Mouse (Mus musculus) stomach, embryonic 14.5 days (tissue): ENCODE measurements around the gene BC005537. TPM values are rescaled to one million over a fixed set of nuclear protein-coding genes. Genes with fewer than 3 reads are reported as not detected.

ENCODE experiments used
- ATAC-seq: fragments of 200-750 bp; cut with Nextera tagmentation; 2 replicates; pipeline ENCODE4 v1.8.0; 2017; ENCODE audit warnings: low read depth, moderate TSS enrichment; ENCODE audit not compliant: insufficient number of reproducible peaks, insufficient read depth, low FRiP score
- H3K27ac ChIP-seq: fragments of 300-500 bp; sonication (generic); 2 replicates; pipeline ENCODE4 v1.5.1; 2014; ENCODE audit warnings: mild to moderate bottlenecking, low read length, moderate library complexity, mixed read lengths
- H3K27me3 ChIP-seq: fragments of 300-500 bp; sonication (generic); 2 replicates; pipeline ENCODE4 v1.6.1; 2014; ENCODE audit warnings: low read length, control low read depth, mixed read lengths; ENCODE audit not compliant: control insufficient read depth, insufficient read depth
- H3K36me3 ChIP-seq: fragments of 300-500 bp; sonication (generic); 2 replicates; pipeline ENCODE4 v1.6.1; 2014; ENCODE audit warnings: mild to moderate bottlenecking, control low read depth, low read length, moderate library complexity, mixed read lengths; ENCODE audit not compliant: control insufficient read depth, insufficient read depth
- H3K4me1 ChIP-seq: fragments of 300-500 bp; sonication (generic); 2 replicates; pipeline ENCODE4 v1.6.1; 2014; ENCODE audit warnings: low read length, control low read depth, mixed read lengths; ENCODE audit not compliant: control insufficient read depth, insufficient read depth
- H3K4me2 ChIP-seq: fragments of 300-500 bp; sonication (generic); replicated peaks from 2 replicates; pipeline ENCODE4 v1.6.1; 2014; ENCODE audit warnings: low read depth, low read length, control low read depth
- H3K4me3 ChIP-seq: fragments of 300-500 bp; sonication (generic); 2 replicates; pipeline ENCODE4 v1.5.1; 2014; ENCODE audit warnings: low read depth, low read length, control low read depth
- H3K9ac ChIP-seq: fragments of 300-500 bp; sonication (generic); replicated peaks from 2 replicates; pipeline ENCODE4 v1.6.1; 2014; ENCODE audit warnings: low read depth, mild to moderate bottlenecking, control low read depth, low read length, moderate library complexity, mixed read lengths
- H3K9me3 ChIP-seq: fragments of 300-500 bp; sonication (generic); 2 replicates; pipeline ENCODE4 v1.6.1; 2016; ENCODE audit warnings: low read depth, low read length, control low read depth; ENCODE audit not compliant: control insufficient read depth
- WGBS: fragments of 180-500 bp; shearing (Covaris S2); extraction: QIAGEN DNeasy Blood & Tissue Kit; methylation state at CpG from one replicate; pipeline ENCODE4 v1.1.7; 2014; 5-methylcytosine and 5-hydroxymethylcytosine counted together
- polyA plus RNA-seq: library from polyadenylated mRNA; unstranded; fragments of >200 nt; fragmentation: Nextera tagmentation; extraction: Ambion mirVana; gene quantifications from 2 replicates; pipeline ENCODE4 v1.2.1, GENCODE M21; 2014

BC005537 gene
- polyA plus RNA-seq, 1 experiment from 2014 or later = 30.6 TPM

- no peak overlapping the region for H3K4me3 ChIP-seq
- ATAC-seq = no peak
- H3K27ac ChIP-seq = no peak overlapping the region
- H3K27me3 ChIP-seq = no peaks in the 10 kb centered on the region
- H3K36me3 ChIP-seq = peaks cover 50% of the 10 kb centered on the region
- peaks cover 12% of the 10 kb centered on the region; the same call in 1 of the 2 replicates for H3K4me1 ChIP-seq
- no peak overlapping the region for H3K4me2 ChIP-seq
- no peaks in the 10 kb centered on the region for H3K9me3 ChIP-seq
- H3K9ac ChIP-seq = no peak overlapping the region
Observed at GRCm38 (mm10) chr13:24806079-24806478, 4.6 kb downstream of the BC005537 start.

GRCm38 (mm10) chr13:24812521-24812920 lies 11.1 kb downstream of the BC005537 start:
- peaks cover 65% of the 10 kb centered on the region for H3K36me3 ChIP-seq
- no peak for ATAC-seq
- 94% methylated on average over 2 of the region's 2 CpGs for WGBS

DNA sequence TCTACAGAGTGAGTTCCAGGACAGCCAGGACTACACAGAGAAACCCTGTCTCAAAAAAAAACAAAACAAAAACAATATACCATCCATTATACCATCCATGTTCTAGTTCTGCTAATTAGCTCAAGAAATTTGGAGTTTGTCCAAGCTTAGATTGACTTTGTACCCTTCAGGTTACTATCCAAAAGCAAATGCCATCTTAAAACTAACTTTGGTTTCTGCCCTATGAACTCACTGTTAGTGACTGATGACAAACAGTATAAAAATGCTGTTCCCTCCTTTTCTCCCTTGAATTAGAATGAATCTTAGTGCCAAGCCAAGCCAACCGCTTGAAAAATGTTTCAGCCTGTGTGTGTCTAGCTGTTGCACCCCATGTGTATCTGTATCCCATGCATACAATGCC lies 13.2 kb downstream of the BC005537 start:
- WGBS = 86% methylated on average over 1 of the region's 1 CpGs
- H3K4me1 ChIP-seq = no peaks in the 10 kb centered on the region
- no peak overlapping the region for H3K4me2 ChIP-seq
- H3K27me3 ChIP-seq = no peaks in the 10 kb centered on the region
- ATAC-seq = no peak
- H3K9ac ChIP-seq = no peak overlapping the region
- no peak overlapping the region for H3K27ac ChIP-seq
- no peaks in the 10 kb centered on the region for H3K9me3 ChIP-seq
- H3K36me3 ChIP-seq = peaks cover 49% of the 10 kb centered on the region
- H3K4me3 ChIP-seq = no peak overlapping the region

More at GRCm38 (mm10) chr13:24812521-24812920, 11.1 kb downstream of the BC005537 start:
- Histone ChIP-seq H3K9me3 (no peaks in the 10 kb centered on the region), H3K4me3 (no peak overlapping the region), H3K27ac (no peak overlapping the region), H3K9ac (no peak overlapping the region), H3K4me1 (no peaks in the 10 kb centered on the region), H3K4me2 (no peak overlapping the region), H3K27me3 (no peaks in the 10 kb centered on the region)

- ATAC-seq = peak; percentile 79
- H3K4me2 ChIP-seq = no peak overlapping the region
- WGBS = 60% methylated on average over 4 of the region's 4 CpGs
- no peaks in the 10 kb centered on the region for H3K27me3 ChIP-seq
- no peak overlapping the region for H3K4me3 ChIP-seq
- H3K36me3 ChIP-seq = peaks cover 32% of the 10 kb centered on the region
- H3K9ac ChIP-seq = no peak overlapping the region
- no peaks in the 10 kb centered on the region for H3K4me1 ChIP-seq
- H3K27ac ChIP-seq = no peak overlapping the region
- H3K9me3 ChIP-seq = no peaks in the 10 kb centered on the region
Observed at GRCm38 (mm10) chr13:24816125-24817092, 15.0 kb downstream of the BC005537 start.

DNA sequence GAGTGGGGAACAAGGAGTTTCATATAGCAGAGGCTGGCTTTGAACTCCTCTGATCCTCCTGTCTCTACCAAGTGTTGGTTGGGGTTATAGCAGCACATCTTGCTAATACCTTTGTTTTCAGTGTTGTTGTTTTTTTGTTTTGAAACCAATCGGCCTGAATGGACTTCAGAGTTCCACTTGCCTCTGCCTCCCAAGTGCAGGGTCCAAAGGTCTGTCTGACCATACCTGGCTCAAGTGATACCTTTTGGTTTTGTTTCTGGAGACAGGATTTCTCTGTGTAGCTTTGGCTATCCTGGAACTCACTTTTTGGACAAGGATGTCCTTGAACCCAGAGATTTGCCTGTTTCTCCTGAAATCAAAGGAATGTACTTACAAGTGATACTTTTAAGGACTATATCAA lies 18.5 kb downstream of the BC005537 start:
- H3K4me3 ChIP-seq = no peak overlapping the region
- 79% methylated on average over 1 of the region's 1 CpGs for WGBS
- H3K4me1 ChIP-seq = no peaks in the 10 kb centered on the region
- no peak for ATAC-seq
- no peaks in the 10 kb centered on the region for H3K9me3 ChIP-seq
- H3K27me3 ChIP-seq = no peaks in the 10 kb centered on the region
- H3K27ac ChIP-seq = no peak overlapping the region
- H3K9ac ChIP-seq = no peak overlapping the region
- H3K36me3 ChIP-seq = peaks cover 5% of the 10 kb centered on the region; the same call in 1 of the 2 replicates
- H3K4me2 ChIP-seq = no peak overlapping the region

DNA sequence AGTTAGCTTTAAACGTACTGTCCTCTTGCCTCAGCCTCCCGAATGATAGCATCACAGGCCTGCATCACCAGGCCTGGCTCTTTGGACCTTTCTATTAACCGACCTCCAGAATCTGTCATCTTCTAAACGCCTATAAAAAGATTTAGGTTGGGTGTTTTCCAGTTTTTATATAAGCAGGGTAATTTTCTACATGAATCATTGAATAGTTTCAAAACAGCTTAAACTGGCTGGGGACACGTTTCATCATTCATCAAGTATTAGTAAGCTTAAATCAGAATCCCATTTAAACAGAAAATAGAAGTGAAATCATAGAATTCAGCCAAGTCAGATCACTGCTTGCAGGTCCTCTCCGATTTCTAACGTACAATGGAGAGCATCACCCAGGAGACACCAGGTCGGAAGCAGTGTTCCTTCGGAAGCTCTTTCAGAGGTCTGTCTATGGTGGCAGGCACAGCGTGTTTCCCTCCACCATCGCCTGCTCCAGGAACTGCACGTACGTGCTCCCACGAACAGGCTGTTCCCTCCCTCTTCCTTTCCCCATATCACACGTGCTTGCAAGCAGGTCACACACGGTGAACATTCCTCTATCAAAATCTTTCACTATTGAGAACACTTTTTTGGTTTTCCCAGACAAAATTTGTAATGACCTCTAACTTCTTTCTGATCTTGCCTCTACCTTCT lies 21.3 kb downstream of the BC005537 start:
- Histone ChIP-seq H3K4me1 (no peaks in the 10 kb centered on the region), H3K4me3 (no peak overlapping the region)

GRCm38 (mm10) chr13:24824647-24825046 lies 23.2 kb downstream of the BC005537 start:
- H3K4me3 ChIP-seq = no peak overlapping the region
- 91% methylated on average over 4 of the region's 4 CpGs for WGBS
- no peak overlapping the region for H3K4me2 ChIP-seq
- no peaks in the 10 kb centered on the region for H3K9me3 ChIP-seq
- no peak overlapping the region for H3K9ac ChIP-seq
- no peak overlapping the region for H3K27ac ChIP-seq
- no peaks in the 10 kb centered on the region for H3K27me3 ChIP-seq
- no peaks in the 10 kb centered on the region for H3K4me1 ChIP-seq
- ATAC-seq = no peak
- no peaks in the 10 kb centered on the region; the same call in 1 of the 2 replicates for H3K36me3 ChIP-seq

More for the DNA sequence above, 21.3 kb downstream of the BC005537 start:
- no peaks in the 10 kb centered on the region; the same call in 1 of the 2 replicates for H3K36me3 ChIP-seq
- no peak for ATAC-seq
- 83% methylated on average over 16 of the region's 16 CpGs for WGBS
- H3K9ac ChIP-seq = no peak overlapping the region
- H3K9me3 ChIP-seq = no peaks in the 10 kb centered on the region
- H3K27ac ChIP-seq = no peak overlapping the region
- H3K27me3 ChIP-seq = no peaks in the 10 kb centered on the region
- no peak overlapping the region for H3K4me2 ChIP-seq

DNA sequence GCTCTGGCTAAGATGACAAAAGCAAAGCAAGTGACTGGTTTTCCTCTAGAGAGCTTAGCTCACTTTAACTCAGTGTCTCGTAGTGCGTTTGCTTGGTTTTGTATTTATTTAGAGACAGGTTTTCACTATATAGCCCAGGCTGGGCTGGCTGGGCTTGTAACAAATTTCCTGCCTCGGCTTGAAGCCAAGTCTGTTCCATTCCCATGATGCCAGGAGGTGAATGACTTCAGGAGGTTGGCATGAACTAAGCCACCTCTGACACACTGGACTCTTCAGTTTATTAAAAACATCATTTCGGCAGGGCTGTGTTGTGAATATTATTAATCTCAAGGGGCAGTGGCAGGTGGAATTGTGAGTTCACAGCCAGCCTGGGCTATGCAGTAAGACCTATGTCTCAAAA lies 24.1 kb downstream of the BC005537 start:
- H3K4me2 ChIP-seq = no peak overlapping the region
- H3K4me3 ChIP-seq = no peak overlapping the region
- no peaks in the 10 kb centered on the region for H3K9me3 ChIP-seq
- 81% methylated on average over 4 of the region's 4 CpGs for WGBS
- H3K9ac ChIP-seq = no peak overlapping the region
- H3K36me3 ChIP-seq = no peaks in the 10 kb centered on the region
- H3K27ac ChIP-seq = no peak overlapping the region
- H3K27me3 ChIP-seq = no peaks in the 10 kb centered on the region
- H3K4me1 ChIP-seq = no peaks in the 10 kb centered on the region
- no peak for ATAC-seq
